Mouse (Mus musculus): ENCODE results near the gene Tpcn1.

The Tpcn1 gene

DNA sequence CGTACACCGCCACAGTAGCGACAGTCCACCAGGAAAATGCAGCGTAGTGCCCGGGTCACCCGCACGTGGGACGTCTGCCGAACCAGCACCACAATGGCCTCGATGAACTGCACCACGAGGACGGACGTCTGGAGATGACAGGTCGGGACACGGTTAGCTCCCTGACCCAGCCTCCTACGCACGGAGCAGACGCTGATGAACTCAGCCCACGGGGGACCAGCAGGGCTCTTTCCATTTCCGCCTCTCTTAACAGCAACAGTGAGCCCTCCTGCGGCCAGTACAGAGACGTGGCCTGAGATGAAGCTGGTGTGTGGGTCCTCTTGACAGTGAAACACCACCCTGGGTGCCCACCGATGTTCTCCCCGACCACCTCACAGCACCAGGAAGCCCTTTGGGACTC, 32.6 kb downstream of the Tpcn1 start:
- no peak for DNase-seq

DNA sequence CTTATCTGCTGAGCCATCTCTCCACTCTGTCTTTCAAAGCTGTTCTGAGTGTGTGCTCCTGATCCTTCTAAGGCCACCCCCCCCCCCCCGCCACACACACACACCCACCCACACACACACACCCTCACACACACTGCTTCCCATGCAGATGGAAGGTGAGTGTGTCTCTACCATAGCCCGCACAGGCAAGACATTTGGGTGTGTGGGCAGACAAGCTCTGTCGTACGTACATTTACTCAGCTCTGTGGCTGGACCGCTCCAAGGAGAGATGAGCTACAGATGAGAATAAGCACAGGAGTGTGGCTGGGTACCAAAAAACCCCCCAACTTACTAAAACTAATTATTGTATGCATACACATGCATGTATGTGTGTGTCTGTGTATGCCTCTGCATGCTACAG, 37.8 kb downstream of the Tpcn1 start:
- DNase-seq: no peak

DNA sequence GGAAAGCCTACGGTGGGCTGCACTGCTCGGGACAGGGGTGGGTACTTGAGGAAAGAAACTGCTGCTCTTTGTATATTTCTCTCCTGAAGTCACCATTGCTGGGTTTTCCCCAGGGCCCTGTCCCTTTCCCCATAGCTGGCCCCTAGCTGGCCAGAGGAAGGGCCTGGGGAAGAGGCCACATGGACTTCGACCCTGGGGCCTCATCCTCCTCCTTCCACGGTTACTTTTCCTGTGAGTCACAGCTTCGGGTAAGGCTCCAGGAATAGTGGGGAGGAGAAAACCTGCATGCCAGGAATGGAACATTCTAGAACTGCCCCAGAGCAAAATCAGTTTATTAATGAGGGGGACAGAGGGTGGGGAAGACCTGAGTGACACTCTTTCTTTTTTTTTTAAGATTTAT, 38.3 kb downstream of the Tpcn1 start:
- DNase-seq: peak; percentile 46 to 76

DNA sequence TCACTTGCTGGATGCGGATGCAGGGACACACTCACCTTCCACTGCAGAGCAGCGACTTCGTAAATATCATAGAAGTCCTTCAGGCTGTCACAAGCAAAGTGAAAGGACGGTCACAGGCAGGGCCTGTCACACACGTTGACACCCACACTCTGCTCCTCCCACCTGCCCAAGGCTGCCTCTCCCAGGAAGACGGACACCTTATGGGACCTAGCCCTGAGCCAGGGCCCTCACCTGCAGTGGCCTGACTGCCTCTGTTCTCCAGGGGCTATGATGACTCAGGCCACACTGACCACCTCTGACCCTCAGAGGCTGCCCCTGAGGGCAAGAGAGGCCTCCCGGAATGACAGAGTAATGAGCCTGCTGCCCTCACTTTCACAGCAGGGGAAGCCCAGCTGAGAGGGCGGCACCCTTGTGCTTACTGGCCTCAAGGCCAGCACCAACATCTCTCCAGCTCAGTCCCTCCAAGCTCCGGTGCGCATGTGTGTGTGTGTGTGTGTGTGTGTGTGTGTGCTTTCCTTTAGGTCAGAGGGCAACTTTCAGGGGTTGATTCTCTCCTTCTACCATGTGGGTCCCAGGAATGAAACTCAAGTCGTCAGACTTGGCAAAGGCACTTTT, 40.1 kb downstream of the Tpcn1 start:
- DNase-seq: peak in 1 of 2 experiments; percentile 35

DNA sequence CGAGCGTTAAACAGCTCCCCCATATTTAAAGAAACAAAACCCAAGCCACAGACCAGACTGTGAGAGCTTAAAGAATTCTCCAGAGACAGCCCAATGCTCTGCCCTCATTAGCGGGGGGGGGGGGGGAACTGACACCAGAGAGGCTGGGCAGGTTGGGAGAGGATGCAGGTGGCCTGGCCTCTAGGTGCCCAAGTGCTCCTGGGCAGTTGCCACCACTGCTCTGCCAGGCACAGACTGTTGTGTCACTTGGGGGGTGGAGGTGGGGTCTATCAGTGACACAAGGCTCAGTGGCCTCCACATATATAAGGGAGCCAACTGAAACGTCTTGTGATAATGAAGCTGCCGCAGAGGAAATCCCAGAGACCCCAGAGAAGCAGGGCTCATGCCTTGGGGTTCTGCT, 51.8 kb downstream of the Tpcn1 start:
- no peak for DNase-seq

DNA sequence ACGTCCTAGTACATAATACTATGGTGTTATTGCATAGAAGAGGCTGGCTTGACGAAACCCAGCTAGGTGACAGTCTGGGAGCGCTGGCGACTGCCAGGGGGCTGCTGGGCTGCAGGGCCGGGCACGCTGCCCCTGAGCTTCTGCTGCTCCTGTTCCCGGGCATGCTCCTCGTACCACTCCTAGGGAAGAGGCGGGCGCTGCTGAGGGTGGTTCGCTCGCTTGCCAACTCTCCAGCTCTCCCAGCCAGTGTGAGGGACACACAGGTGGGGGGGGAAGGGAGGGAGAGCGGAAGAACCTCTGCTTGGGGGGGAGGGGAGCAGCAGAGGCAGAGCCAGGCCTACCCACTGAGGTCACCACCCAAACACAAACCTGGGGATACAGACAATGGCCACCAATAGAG, 52.4 kb downstream of the Tpcn1 start:
- DNase-seq: peak in 1 of 2 experiments; percentile 72

DNA sequence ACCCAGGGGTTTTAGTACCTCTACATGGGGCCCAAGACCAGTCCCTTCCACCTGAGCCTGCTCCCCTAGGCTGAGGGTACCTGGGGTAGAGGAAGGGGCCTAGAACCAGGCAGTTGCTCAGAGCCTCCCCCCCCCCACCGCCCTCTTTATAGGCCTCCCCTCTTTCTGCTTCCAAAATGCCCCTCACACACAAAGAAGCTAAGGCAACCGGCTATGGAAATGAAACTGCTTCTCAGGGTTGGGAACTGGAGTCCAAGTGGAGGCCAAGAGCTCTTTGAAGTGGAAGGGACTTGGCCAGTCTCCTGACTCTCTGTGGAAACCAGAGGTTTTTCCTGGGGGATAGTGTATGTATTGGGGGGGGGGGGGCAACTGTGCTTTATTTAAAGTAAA, 53.8 kb downstream of the Tpcn1 start:
- DNase-seq: no peak

DNA sequence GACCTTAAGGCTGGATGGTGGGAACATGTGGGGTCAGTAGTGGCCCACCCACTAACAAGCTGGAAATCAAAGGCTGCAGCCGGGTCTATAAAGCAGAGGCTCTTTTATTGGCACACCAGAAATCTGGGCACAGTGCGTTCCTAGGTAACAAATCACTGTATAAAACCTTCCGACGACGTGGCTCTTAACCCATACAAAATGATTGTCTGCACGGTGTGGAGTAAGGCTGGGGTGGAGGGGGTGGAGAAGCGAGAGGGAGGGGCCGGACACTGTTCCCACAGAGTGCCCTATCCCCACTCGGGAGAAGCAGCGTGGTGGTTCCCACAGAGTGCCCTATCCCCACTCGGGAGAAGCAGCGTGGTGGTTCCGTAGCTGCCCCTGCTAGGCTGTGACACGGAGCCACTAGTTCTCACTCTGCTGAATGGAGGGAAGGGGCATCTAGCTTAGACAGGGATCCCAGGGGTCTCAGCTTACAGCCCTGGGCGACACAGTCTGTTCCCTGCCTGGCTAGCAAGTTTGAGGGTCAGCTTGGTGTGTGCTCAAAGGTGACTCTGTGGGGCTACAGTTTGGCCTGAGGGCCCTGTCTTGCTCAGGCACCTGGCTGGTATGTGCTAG, 54.3 kb downstream of the Tpcn1 start:
- peak in 1 of 2 experiments; percentile 32 for DNase-seq

DNA sequence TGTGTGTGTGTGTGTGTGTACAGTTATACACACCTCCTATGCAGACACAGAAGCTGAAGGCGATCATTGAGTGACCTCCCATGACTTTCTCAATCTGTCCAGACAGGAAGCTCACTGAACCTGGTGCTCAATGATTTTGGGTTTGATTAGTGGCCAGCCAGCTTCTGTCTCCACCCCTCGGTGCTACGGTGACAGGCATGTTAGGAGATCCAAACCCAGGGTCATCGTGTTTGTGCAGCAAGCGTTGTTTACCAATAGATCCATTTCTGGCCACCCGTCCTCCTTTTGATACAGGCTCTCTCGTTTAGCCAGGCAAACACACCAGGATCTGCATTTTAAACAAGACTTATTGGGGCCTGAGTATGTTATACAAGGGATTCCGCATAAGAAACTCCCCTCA, 56.8 kb downstream of the Tpcn1 start:
- DNase-seq: no peak

DNA sequence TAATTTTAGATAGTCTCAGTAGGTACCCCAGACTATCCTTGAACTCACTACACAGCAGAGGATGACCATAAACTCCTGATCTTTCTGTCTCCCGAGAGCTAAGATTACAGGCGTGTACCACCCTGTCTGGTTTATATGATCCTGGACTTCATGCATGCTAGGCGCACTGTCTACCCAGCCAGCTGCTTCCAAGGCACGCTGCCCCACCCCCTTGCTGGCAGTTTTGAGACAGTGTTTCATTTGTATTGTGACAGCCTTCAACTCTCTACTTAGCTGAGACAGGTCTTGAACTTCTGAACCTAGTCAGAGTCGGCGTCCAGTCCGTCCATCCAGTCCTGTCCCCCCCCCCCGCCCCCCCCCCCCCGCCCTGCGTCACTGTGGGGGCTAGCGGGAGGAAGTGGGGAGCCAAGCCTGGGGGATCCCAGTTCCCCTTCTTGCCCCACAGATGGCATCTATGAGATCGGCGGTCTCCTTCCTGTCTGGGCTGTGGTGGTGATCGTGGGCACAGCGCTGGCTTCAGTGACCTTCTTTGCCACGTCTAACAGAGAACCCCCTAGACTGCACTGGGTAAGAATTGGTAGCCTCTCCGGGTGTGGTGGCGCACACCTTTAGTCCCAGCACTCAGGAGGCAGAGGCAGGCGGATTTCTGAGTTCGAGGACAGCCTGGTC, 61.0 kb downstream of the Tpcn1 start:
- DNase-seq: no peak

DNA sequence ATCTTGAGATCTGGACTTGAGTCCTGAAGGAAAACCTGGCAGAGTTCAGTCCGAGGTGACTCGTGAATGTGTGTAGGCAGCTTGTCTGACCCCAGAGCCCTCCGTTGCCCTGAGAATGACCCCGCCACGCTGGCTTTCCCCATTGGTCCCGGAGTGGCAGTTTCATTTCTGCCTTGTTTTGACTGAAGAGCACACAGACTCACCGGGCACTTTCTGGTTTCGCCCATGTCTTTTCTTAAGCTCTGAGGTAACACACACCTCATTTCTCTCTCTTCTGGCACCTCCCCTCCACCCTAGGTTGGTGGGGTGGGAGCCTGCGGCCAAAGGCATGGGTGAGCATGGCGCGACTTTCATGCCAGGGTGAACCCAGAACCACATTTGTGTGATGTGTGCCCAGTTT, 62.2 kb downstream of the Tpcn1 start:
- DNase-seq: no peak

DNA sequence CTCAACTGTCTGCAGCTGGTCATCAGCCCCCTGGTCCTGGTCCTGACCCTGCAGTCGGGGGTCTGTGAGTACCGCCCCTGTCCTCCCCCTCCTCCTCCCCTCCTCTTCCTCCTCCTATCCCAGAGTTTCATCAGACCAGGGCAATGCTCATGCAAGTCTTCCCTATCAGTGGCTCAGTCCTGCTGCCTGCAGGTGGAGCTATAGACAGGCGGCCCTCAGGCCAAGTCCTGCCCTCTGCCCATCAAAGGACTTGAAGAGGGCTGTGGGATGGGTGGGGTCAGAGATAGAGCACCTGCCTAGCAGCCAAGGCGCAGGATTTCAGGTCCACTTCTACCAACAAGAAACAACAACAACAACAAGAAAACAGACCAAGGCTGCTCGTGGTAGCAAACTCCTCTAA, 62.7 kb downstream of the Tpcn1 start:
- no peak for DNase-seq

DNA sequence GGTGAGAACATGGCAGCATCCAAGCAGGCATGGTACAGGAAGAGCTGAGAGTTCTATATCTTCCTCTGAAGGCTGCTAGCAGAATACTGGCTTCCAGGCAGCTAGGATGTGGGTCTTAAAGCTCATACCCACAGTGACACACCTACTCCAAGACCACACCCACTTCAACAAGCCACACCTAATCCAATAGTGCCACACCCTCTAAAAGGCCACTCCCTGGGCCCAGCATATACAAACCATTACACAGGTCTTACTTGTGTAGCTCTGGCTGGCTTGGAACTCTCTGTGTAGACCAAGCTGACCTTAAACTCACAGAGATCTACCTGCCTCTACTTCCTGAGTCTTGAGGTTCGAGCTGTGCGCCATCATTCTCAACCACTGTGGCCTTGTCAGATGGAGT, 63.7 kb downstream of the Tpcn1 start:
- DNase-seq: no peak

DNA sequence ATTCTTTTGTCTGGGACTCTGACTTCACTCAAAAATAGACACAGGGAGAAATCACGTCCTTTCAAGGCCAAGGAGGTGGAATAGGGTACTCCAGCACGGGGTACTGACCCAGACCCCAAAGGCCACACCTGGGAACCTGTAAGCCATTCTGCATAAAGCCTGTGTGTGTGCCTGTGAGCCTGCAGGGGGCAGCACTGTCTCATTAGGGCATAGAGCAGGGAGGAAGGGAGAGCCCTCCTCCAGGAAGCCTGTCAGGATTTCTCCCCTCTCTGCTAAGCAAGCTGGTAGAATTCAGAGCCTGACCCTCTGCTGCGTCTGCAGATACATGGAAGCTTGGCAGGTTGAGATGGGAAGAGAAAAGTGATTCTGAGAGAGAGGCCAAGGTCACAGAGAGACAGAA, 65.8 kb downstream of the Tpcn1 start:
- DNase-seq: peak; percentile 69 to 76

DNA sequence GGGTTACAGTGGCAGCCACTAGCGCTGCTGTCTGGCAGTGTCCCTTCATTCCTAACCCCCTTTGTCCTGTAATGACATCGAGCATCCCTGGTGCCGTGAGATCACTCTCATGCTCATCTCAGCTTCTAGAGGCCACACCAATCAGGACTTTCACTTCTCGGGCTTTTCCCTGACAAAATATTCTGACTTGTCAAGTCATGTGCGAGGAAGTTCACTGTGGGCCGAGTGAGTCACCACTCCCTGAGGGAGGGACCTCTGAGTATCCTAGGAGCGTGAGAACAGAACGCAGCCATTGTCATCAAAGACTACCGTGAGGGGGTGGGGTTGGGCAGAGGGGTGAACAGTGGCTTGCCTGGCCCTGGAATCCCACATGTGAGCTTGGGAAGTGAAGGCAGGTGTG, 70.9 kb downstream of the Tpcn1 start:
- DNase-seq: no peak

DNA sequence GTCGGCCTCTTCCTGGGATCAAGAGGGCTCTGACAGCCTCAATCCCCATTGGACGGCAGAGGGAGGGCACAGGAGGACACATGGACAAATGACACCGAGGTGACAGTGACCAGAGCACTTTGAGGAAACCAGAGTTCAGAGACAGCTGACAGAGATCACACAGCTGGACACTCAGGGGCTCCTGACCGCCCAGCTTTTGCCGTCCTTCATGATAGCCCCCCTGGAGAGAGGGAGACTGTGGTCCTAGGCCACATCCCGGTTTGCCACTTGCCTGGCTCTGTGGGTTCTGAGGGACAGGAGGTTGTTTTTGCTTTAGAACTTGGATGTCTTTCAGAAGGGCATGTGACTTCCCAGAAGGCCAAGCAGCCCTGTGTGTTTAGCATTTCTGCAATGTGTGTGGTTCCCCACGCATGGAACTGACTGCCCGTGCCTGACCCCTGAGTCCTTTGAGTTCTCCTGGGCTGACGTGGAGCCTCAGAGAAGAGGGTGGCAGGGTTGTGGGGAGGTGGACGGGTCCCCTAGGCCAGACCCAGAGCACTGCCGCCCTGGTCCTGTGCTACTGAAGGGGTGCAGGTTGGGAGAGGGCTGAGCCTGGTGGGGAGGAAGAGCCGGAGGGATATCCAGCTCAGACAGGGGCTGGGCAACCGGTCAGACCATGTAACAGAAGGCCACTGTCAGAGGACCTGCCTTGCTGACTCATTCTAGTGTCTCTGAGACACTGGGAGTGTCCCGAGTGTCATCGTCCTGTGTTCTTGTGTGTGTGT, 72.1 kb downstream of the Tpcn1 start:
- peak; percentile 76 to 85 for DNase-seq

DNA sequence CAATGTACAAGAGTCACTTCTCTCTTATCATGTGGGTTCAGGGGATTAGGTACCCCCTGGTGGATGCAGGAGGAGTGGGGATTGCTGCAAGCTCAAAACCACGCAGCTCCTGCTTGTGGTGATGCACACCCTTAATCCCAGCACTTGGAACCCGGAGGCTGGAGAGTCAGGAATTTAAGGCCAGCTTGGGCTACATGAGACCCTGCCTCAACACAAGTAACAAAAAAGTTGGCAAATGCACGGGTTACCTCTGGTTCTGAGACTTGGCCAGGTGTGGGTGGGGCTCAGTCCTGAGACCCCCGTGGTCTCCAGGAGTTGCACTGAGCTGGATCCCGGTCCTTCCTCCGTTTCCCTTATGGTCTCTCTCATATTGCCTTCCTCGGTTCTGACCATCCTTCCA, 73.0 kb downstream of the Tpcn1 start:
- DNase-seq: no peak

DNA sequence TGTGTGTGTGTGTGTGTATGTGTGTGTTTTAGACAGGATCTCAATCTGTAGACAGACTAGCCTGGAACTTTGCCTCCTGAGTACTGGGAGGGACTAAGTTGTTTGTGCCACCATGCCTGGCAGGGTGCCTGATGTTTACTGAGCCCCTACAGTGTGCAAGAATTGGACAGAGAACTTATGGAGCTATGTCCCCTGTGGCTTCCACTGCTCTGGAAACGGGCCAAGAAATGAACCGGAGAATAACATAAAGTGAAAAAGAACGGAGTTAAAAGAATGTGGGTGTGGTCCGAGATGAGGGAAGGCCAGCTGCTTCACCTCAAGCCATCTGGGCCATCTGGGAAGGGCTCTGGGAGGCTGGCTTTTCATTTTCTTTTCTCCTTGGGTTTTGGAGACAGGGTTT, 73.7 kb downstream of the Tpcn1 start:
- peak; percentile 71 to 75 for DNase-seq

DNA sequence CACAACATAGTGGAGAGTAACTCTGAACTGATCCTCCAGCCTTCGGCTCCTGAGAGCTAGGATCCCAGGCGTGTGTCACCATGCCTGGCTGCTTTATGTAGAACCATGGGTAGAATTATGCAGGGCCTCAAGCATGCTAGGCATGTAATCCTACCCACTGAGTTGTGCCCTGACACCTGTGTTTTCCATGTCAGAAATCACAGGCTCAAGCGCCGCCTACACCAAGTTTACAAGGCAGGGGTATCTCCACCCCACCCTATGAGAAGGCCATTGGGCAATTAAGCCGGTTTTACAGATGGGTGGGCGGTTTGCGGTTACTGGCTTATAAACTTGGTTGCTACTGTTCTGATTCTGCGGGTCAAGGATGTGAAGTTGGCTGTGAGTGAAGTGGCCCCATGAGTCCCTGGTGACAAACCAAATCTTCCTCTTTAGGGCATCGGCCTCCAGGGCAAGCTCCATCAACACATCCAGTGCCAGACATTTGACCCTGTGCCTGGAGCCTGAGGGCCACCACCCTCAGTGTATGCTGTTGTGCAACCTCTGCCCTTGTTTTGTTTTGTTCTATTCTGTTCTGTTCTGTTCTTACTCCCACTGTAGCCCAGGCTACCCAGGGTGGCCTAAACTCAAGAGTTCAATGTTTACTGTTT, 74.3 kb downstream of the Tpcn1 start:
- DNase-seq: no peak

DNA sequence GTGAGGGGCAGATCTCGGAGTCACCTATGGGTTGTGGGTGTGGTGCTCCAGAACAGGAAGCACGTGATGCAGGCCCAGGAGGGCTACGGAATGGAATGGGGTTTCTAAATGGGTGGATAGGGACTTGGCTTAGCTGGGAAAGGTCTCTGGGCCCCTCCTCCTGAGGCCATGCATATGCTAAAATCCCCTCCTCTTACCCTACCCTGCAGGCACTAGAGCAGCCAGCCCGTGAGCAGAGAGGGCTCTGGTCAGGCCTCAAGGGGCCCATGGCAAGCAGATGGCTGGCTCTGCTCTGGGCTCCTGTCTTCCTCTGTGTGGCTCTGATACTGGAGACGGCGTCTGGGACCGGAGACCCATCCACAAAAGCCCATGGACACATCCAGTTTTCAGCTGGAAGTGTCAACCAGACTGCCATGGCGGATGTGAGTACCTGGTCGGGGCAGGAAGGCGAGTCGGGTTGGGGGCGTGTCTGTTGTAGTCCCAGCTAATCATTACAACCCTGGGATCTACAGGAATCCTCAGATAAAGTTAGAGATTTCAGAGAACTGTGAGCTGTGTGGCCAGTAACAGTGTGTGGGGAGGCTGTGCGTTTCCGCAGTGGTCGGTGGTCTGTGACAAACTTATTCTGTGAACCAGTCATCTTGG, 75.4 kb downstream of the Tpcn1 start:
- DNase-seq: peak; percentile 36 to 53

DNA sequence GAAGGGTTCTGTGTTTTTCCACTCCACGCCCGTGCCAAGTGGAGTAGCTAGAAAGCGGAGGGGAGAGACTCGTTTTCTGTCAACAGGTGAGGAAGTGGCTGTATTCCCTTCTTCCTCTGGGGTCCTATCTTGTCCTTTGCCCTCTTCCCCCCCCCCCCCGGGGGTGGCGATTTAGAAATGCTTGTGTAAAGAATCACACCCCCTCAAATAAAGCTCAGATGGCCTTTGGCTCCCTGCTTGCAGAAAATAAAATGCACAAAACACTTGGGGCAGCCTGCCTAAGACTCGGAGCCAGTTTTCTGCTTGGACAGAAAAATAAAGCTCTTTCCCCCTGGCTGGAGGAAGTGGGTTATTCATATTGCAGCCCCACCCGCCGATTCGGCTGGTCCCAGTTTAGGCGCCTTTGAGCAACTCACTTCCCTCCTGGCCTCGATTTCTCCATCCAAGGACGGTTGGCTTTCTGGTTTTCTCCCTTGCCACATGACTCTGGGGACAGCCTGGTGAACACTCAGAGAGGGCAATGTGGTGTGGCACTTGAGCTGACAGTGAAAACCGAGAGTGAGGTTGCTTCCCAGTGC, 76.7 kb downstream of the Tpcn1 start:
- peak; percentile 25 to 50 for DNase-seq

DNA sequence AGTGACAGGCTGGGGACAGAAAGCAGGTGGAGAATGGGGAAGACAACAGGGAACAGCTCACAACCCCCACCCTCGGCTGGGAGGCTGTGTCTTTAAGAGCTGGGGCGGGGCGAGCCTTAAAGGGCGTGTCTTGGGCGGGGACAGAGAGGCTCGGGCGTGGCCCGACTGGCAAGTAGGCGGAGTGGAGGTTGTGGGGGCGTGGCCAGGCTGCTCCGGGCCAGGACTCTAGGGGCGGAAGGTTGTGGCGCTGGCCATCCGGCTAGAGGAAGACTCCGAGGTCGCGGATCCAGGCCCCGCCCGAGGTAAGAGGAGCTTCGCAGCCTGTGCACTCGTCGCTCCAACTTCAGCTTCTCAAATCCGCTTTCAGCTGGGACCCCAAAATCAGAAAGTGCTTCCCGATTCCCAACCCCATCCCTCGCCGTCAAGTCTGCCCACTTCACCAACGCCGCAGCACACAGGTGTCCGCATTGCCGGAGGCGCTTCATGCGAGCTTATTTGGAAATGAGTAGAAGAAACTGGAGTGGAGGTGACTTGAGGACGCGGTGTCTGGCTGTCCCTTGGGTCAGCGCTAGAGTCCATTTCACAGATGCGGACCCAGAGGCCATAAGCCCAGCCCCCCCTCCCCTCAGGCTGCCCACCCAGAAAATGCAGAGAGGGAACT, 77.4 kb downstream of the Tpcn1 start, which contains the start of gene Slc8b1:
Gene Slc8b1, plus strand, starts transcription at position 187 of the 661 bp plus-strand sequence.
- DNase-seq: peak; percentile 98 to 99

Measured in kidney, postnatal 25 days (tissue).